ENCODE assay signal across 9 mouse cellular contexts in the genomic region with DNA sequence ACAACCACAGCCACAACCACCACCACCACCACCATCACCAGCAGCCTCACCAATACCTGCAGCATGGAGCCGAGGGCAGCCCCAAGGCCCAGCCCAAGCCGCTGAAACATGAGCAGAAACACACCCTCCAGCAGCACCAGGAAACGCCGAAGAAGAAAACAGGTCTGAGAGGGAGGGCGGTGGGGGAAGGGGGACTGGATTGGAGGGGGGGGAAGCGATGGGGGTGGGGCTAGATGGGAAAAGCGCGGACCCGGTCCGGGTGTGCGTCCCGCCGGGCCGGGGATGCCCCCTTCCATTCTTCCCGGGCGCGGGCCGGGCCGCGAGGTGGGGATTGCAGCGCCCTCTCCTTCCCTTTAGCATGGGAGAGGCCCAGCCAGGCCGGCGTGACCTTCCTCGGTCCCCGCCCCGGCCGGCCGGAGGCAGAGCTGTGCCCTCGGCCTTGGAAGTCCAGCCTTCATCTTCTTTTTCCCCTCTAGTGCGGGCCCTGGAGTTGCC. TPM values are rescaled to one million over a fixed set of nuclear protein-coding genes. Genes with fewer than 3 reads are reported as not detected.
DNase-seq lines count a peak whose midpoint lies in the region; ATAC-seq and TF ChIP-seq lines count a peak whose summit lies in the region.
"Had no signal": no experiment of that assay in that cellular context is flagged by ENCODE, and none has a peak within 500 bp of the region (broad histone marks: within the 10 kb centered on the region; RNA-seq: fewer than 3 reads in every experiment).

No protein-coding gene starts in this region.

- ATAC-seq in intestine, postnatal 0 days, result peak; percentile 57
- peak; percentile 40 for ATAC-seq in liver, embryonic 16.5 days (ENCODE audit: low read depth)
- ATAC-seq in neural tube, embryonic 12.5 days (ENCODE audit: low FRiP score, low read depth), result peak; percentile 63

- WGBS in intestine, postnatal 0 days, result 0% methylated on average over 30 of the region's 30 CpGs
- 1% methylated on average over 26 of the region's 30 CpGs for WGBS in liver, embryonic 16.5 days (ENCODE audit: insufficient replicate concordance)
- WGBS in neural tube, embryonic 12.5 days, result under 1% methylated on average over 30 of the region's 30 CpGs

- no peaks in the 10 kb centered on the region for H3K4me1 ChIP-seq in intestine, postnatal 0 days (replicated peaks; ENCODE audit: control insufficient read depth, insufficient read depth, low read length)
- peaks cover 8% of the 10 kb centered on the region; the same call in 1 of the 2 replicates for H3K4me1 ChIP-seq in liver, embryonic 16.5 days (ENCODE audit: control insufficient read depth, low read depth, low read length)
- H3K4me1 ChIP-seq in neural tube, embryonic 12.5 days, result peaks cover 6% of the 10 kb centered on the region

- H3K9ac ChIP-seq in intestine, postnatal 0 days (ENCODE audit: low read depth, low read length), result peak overlapping the region; percentile 91
- H3K9ac ChIP-seq in liver, embryonic 16.5 days (ENCODE audit: low read depth, low read length), result peak overlapping the region; percentile 96
- H3K9ac ChIP-seq in neural tube, embryonic 12.5 days, result peak overlapping the region; percentile 97

- H3K9me3 ChIP-seq in intestine, postnatal 0 days (ENCODE audit: control insufficient read depth), result no peaks in the 10 kb centered on the region
- H3K9me3 ChIP-seq in liver, embryonic 16.5 days (replicated peaks; ENCODE audit: control insufficient read depth, low read length), result no peaks in the 10 kb centered on the region
- no peaks in the 10 kb centered on the region for H3K9me3 ChIP-seq in neural tube, embryonic 12.5 days

- peak overlapping the region; percentile 100 for H3K27ac ChIP-seq in gastrocnemius, adult 2 months
- peak overlapping the region; percentile 100 for H3K27ac ChIP-seq in intestine, postnatal 0 days (ENCODE audit: low read depth, low read length)
- peak overlapping the region; percentile 95 for H3K27ac ChIP-seq in liver, embryonic 16.5 days (ENCODE audit: low read length)
- peak overlapping the region; percentile 85 for H3K27ac ChIP-seq in neural tube, embryonic 12.5 days

- intact Hi-C loops in gastrocnemius, adult 2 months (cut with DNase I), result loop anchor here (5.0 kb wide), 1 partner anchor 116 kb away; no protein-coding TSS in a partner anchor

- TF ChIP-seq CTCF in gastrocnemius, adult 2 months (IDR thresholded peaks at IDR 0.05), result no peak
- TF ChIP-seq CTCF in intestine, postnatal 0 days (IDR thresholded peaks at IDR 0.05; ENCODE audit: low read depth), result no peak

- DNase-seq in right cerebral cortex, adult 18-20 months, result peak; percentile 20
- no peak for DNase-seq in right cerebral cortex, postnatal 14 days
- peak; percentile 62 to 65 for DNase-seq in cerebellum, postnatal 25 days
- DNase-seq in gastrocnemius, adult 2 months, result peak; percentile 71
- DNase-seq in testis, postnatal 14 days (ENCODE audit: low spot score), result peak; percentile 71

- H3K4me3 ChIP-seq in gastrocnemius, adult 2 months, result peak overlapping the region; percentile 75
- peak overlapping the region; percentile 98 for H3K4me3 ChIP-seq in intestine, postnatal 0 days (ENCODE audit: low read depth, low read length)
- peak overlapping the region; percentile 86 for H3K4me3 ChIP-seq in liver, embryonic 16.5 days (ENCODE audit: low read depth, low read length)
- H3K4me3 ChIP-seq in neural tube, embryonic 12.5 days, result peak overlapping the region; percentile 99

- H3K4me2 ChIP-seq in intestine, postnatal 0 days (replicated peaks; ENCODE audit: low read depth), result peak overlapping the region; percentile 60
- H3K4me2 ChIP-seq in liver, embryonic 16.5 days (ENCODE audit: low read depth, low read length), result peak overlapping the region; percentile 88
- peak overlapping the region; percentile 59 for H3K4me2 ChIP-seq in neural tube, embryonic 12.5 days (replicated peaks)

- H3K36me3 ChIP-seq in intestine, postnatal 0 days (ENCODE audit: control insufficient read depth, insufficient read depth), result no peaks in the 10 kb centered on the region
- H3K36me3 ChIP-seq in liver, embryonic 16.5 days (ENCODE audit: control insufficient read depth, insufficient read depth), result peaks cover under 1% of the 10 kb centered on the region
- H3K36me3 ChIP-seq in neural tube, embryonic 12.5 days, result peaks cover 7% of the 10 kb centered on the region

- H3K27me3 ChIP-seq in intestine, postnatal 0 days (replicated peaks; ENCODE audit: control insufficient read depth, insufficient read depth, low read length), result no peaks in the 10 kb centered on the region
- H3K27me3 ChIP-seq in liver, embryonic 16.5 days (ENCODE audit: control insufficient read depth, insufficient read depth, low read depth, low read length), result no peaks in the 10 kb centered on the region
- no peaks in the 10 kb centered on the region for H3K27me3 ChIP-seq in neural tube, embryonic 12.5 days (replicated peaks)

RNA-seq across cellular contexts. Expression of gene Nufip2, which starts 0.4 kb away (rescaled TPM):
- total RNA-seq in gastrocnemius, adult 2 months (2021), result 10 to 100 TPM; 36.9 to 43.8 TPM
- polyA plus RNA-seq in intestine, postnatal 0 days (2015; fragmentation: Nextera tagmentation; extraction: Ambion mirVana), result 4.6 and 7.2 TPM in 2 replicates
- polyA plus RNA-seq in liver, embryonic 16.5 days (2015; fragmentation: Nextera tagmentation; extraction: Ambion mirVana), result 1.4 TPM in 2 replicates
- 4.1 and 5.1 TPM in 2 replicates for polyA plus RNA-seq in neural tube, embryonic 12.5 days (2016; fragmentation: Nextera tagmentation; extraction: Ambion mirVana)

RNA-seq across cellular contexts. Expression of gene Cryba1, which starts 38.7 kb away (rescaled TPM):
- total RNA-seq in gastrocnemius, adult 2 months (2021), result not detected
- polyA plus RNA-seq in intestine, postnatal 0 days (2015; fragmentation: Nextera tagmentation; extraction: Ambion mirVana), result not detected in 2 replicates
- not detected in 2 replicates for polyA plus RNA-seq in liver, embryonic 16.5 days (2015; fragmentation: Nextera tagmentation; extraction: Ambion mirVana)
- 8.2 and 14.1 TPM in 2 replicates for polyA plus RNA-seq in neural tube, embryonic 12.5 days (2016; fragmentation: Nextera tagmentation; extraction: Ambion mirVana)
- total RNA-seq: left cerebral cortex, postnatal 10 days had no signal
